Mouse (Mus musculus) testis, adult 2 months (tissue): ENCODE results near the gene Ptpre. TPM values are rescaled to one million over a fixed set of nuclear protein-coding genes. Genes with fewer than 3 reads are reported as not detected.

Source experiments
- H3K27ac ChIP-seq: fragments of 200-500 bp; 2 replicates; pipeline ENCODE4 v1.5.1; 2012; ENCODE audit warnings: low read depth, low read length; ENCODE audit not compliant: control insufficient read depth, insufficient read depth
- H3K27me3 ChIP-seq: fragments of 200-500 bp; 2 replicates; pipeline ENCODE4 v1.6.1; 2012; ENCODE audit warnings: mild to moderate bottlenecking, low read length, moderate library complexity; ENCODE audit not compliant: control insufficient read depth, insufficient read depth
- H3K36me3 ChIP-seq: fragments of 200-500 bp; 2 replicates; pipeline ENCODE4 v1.6.1; 2012; ENCODE audit warnings: mild to moderate bottlenecking, low read length; ENCODE audit not compliant: control insufficient read depth, insufficient read depth
- H3K4me1 ChIP-seq: fragments of 200-500 bp; 2 replicates; pipeline ENCODE4 v1.6.1; 2012; ENCODE audit warnings: low read length; ENCODE audit not compliant: control insufficient read depth, insufficient read depth
- H3K4me3 ChIP-seq: fragments of 200-500 bp; 2 replicates; pipeline ENCODE4 v1.5.1; 2012; ENCODE audit warnings: low read depth, mild to moderate bottlenecking, low read length, moderate library complexity, mixed read lengths; ENCODE audit not compliant: control insufficient read depth
- CTCF ChIP-seq: fragments of 200-500 bp; IDR thresholded peaks from 2 replicates; pipeline ENCODE4 v1.5.1; 2012; ENCODE audit warnings: low read depth, mild to moderate bottlenecking, inconsistent platforms, low read length, moderate library complexity; ENCODE audit not compliant: control insufficient read depth, insufficient read depth, insufficient replicate concordance
- POLR2A ChIP-seq: fragments of 200-500 bp; IDR thresholded peaks from 2 replicates; pipeline ENCODE4 v1.6.1; 2012; ENCODE audit warnings: low read depth, mild to moderate bottlenecking, inconsistent platforms, low read length, moderate library complexity; ENCODE audit not compliant: control insufficient read depth
- polyA plus RNA-seq: library from polyadenylated mRNA; depleted of rRNA; stranded (reverse); fragments of >200 nt; gene quantifications from 2 replicates; pipeline ENCODE4 v1.2.3, GENCODE M21; 2012

The Ptpre gene
- polyA plus RNA-seq, 1 experiment: 7.2 TPM

DNA sequence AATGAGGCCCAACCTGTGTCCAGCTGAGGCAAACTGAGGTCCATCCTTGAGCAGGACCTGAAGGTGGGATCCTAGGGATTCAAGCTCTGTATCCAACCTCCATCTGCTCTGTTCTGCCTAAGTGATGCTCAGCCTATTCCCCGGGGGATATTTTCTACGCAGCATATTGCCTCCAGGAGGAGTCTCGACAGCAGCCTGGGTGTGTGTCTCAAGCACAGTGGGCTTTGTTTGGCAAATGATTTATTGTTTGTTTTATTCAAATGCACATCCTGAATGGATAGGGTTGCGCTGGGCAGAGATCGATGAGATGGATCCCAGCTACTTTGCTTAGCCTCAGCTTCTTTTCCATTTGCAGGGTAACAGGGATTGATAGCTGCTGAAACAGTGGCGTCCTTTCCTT is 11.2 kb downstream of the Ptpre start:
- H3K4me1 ChIP-seq: peaks cover 2% of the 10 kb centered on the region; the same call in 1 of the 2 replicates
- H3K4me3 ChIP-seq: no peak overlapping the region
- no peaks in the 10 kb centered on the region for H3K27me3 ChIP-seq
- no peak overlapping the region for H3K27ac ChIP-seq
- TF ChIP-seq CTCF: no peak
- TF ChIP-seq POLR2A: no peak
- no peaks in the 10 kb centered on the region for H3K36me3 ChIP-seq

DNA sequence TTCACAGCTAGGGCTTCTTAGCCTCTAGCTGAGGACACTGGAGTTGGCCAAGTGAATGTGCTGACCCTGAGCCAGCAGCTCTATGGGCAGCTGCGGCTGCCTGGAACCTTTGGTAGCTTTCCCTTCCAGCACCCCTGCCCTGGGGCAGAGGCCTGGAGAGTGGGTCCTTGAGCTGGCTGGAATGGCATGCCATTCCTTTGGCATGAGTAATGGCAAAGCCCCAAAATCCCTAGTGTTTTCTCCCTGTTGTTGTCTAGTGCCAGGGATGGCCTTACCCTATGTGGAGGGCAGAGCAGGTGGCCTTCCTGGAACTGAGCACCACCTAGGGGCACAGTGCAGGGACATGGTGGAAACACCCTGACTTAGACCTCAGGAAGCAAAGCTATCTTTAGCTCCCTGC is 14.3 kb downstream of the Ptpre start:
- Histone ChIP-seq H3K27me3 (no peaks in the 10 kb centered on the region), H3K4me3 (no peak overlapping the region), H3K27ac (no peak overlapping the region), H3K36me3 (no peaks in the 10 kb centered on the region), H3K4me1 (no peaks in the 10 kb centered on the region)
- TF ChIP-seq POLR2A (no peak), CTCF (no peak)

DNA sequence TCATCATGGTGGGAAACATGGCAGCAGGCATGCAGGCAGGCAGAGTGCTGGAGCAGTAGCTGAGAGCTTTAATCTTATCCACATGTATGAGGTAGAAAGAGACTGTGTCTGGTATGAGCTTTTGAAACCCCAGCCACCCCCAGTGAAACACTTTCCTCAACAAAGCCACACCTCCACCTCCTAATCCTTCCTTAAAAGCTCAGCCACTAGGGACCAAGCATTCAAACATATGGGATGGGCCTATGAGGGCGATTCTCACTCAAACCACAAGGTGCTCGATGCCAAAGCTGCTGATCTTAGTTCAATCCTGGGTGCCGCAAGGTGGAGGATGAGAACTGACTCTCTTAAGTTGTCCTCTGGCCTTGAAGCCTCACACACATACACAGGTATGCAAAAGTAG is 16.3 kb downstream of the Ptpre start:
- TF ChIP-seq POLR2A (no peak), CTCF (no peak)
- no peak overlapping the region for H3K27ac ChIP-seq
- no peaks in the 10 kb centered on the region for H3K4me1 ChIP-seq
- H3K4me3 ChIP-seq: no peak overlapping the region
- H3K27me3 ChIP-seq: no peaks in the 10 kb centered on the region
- no peaks in the 10 kb centered on the region for H3K36me3 ChIP-seq

DNA sequence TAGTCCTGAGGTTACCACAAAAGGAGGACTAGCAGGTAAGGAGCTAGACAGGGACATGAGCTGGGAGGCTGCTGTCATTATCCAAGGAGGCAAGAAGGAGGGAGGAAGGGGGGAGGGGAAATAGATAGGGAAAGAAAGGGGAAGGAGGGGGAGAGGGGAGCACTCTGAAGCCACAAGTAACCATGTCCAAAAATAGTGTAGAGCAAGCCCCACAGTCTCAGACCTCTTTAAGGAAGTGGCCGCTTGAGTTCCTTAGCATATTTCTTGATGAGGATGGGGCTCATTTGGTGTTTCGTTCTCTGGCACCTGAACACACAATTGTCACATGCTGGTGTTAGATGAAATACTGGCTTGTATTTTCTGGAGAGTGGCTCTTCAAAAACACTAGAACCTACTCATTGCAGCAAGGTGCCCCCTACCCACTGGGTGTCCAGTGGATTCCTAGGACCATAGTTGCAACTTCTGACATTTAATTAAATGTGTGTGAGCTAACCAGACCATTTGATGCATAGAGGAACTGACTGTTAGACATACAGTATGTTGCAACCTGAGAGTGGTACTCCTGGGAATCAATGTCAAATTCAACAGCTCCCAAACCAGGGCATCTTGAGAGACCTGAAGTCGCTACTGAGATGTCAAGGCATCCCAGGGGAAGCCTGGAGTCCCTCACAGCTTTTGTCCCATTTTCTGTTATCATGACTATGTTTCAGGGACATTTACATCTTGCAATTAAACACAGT is 19.6 kb downstream of the Ptpre start:
- no peak overlapping the region for H3K4me3 ChIP-seq
- no peaks in the 10 kb centered on the region for H3K36me3 ChIP-seq
- no peak overlapping the region for H3K27ac ChIP-seq
- H3K27me3 ChIP-seq: no peaks in the 10 kb centered on the region
- TF ChIP-seq POLR2A (no peak), CTCF (no peak)
- no peaks in the 10 kb centered on the region for H3K4me1 ChIP-seq

DNA sequence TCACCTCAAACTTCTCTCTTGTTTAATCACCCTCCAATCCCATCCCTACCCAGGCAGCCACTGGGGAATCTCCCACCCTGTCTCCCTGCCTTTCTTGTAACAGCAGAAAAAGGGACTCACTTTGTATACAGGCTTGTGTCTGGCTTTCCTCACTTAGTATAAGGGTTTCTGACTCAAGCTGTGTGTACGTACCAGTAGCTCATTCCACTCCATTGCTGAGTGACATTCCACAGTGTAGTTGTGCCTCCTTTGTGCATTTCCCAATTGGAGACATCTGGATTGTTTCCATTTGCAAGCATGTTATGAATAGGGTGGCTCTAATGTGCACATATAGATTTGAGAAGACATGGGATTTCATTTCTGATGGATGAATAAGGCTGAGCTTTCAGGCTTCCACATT is 23.0 kb downstream of the Ptpre start:
- TF ChIP-seq POLR2A: no peak
- no peak for TF ChIP-seq CTCF
- Histone ChIP-seq H3K4me1 (no peaks in the 10 kb centered on the region), H3K27me3 (no peaks in the 10 kb centered on the region), H3K4me3 (no peak overlapping the region), H3K36me3 (no peaks in the 10 kb centered on the region), H3K27ac (no peak overlapping the region)

DNA sequence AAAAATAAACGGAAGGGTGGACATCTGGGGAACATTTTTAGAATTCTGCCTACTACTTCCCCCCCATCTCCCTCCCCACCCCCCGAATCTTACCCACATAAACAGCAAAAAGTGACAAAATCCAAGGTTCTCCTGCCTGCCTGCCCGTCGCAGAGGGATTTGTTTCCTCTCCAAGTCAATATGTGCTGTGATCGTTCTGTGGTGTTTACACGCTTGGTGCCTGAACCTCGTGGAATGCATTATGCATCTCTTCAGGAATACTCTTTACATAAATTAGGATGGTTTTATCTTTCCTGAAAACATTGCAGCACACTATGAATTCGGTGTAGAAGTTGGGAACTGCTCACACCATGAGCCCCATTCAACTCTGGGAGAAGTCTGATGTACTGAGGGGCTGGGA is 26.7 kb downstream of the Ptpre start:
- H3K27me3 ChIP-seq: no peaks in the 10 kb centered on the region
- no peaks in the 10 kb centered on the region for H3K36me3 ChIP-seq
- H3K4me1 ChIP-seq: no peaks in the 10 kb centered on the region
- no peak overlapping the region for H3K27ac ChIP-seq
- no peak overlapping the region for H3K4me3 ChIP-seq
- no peak for TF ChIP-seq CTCF
- TF ChIP-seq POLR2A: no peak

DNA sequence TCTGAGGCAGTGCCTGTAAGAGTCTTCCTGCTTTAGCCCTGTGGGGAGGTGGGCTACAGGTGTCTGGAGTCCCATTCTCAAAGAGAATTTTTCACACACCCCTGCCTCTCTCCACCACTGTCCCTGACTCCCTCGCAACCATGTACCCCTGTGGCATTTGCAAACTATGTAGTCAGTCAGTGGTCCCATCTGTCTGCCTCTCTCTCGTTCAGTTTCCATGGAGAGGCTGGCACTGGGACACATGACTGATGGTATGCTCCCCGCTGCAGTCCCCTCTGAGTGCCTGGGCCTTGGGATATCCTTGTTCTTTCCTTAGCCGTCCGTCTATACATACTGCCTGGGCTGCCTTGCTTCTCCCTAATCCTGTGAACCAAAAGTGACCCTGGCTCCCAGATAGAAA is 28.7 kb downstream of the Ptpre start:
- Histone ChIP-seq H3K27me3 (no peaks in the 10 kb centered on the region), H3K4me3 (no peak overlapping the region), H3K36me3 (no peaks in the 10 kb centered on the region), H3K27ac (no peak overlapping the region), H3K4me1 (no peaks in the 10 kb centered on the region)
- no peak for TF ChIP-seq POLR2A
- TF ChIP-seq CTCF: no peak
